Mouse (Mus musculus): ENCODE results near the gene Ccdc181.

Ccdc181 gene

DNA sequence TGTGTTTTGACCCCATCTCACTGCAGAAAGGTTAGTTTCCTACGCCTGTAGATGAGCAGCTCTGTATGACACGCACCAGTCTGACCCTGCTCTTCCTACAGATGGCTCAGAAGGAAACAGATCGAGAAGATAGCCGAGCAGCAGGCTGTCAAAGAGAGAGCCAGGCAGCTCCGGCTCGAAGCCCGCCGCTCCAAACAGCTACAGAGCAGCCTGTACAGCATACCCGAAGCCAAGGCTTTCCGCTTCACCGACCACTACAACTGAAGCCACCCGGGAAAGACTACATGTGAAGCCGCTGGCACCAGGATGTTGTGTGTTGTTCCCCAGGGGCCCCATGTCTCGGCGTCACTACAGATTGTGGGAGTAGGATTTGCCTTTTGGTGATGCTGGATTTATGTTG, 12.0 kb downstream of the Ccdc181 start:
- DNase-seq, result peak; percentile 69 to 71

DNA sequence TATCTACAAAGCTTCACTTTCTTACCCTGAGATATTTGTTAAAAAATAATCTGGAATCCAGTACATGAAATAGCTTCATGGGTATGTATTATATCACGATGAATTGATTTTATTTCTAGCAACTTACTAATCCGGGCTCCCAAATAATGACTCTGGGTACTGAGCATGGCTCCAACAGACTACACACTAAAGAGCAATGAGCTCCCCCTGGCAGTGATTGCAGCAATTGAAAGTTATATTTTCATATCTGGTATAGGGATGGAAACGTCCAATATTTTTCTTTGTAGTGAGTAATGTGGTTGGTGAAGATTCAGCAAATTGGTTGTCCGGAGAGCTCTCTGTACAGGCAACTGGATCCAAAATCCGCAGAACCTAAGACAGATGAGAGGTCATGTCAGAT, 16.7 kb downstream of the Ccdc181 start:
- DNase-seq, result no peak

DNA sequence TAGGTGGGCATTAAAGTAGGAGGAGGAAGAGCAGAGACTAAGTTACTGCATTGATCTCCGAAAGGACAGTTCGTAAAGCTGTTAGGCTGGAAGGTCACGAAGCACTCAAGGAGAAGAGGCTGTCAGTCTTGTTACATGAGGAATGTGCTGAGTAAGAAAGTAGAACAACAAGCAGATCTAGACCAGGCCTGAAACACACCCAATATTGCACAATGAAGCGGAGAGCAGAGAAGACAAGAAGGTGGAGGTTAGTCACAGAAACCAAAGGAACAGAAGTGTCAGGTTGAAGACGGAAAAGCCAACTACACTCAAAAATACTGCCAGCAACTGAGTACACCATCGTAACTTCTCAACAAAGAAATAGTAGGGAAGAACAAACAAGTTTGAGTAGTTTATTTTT, 18.7 kb downstream of the Ccdc181 start:
- no peak for DNase-seq

DNA sequence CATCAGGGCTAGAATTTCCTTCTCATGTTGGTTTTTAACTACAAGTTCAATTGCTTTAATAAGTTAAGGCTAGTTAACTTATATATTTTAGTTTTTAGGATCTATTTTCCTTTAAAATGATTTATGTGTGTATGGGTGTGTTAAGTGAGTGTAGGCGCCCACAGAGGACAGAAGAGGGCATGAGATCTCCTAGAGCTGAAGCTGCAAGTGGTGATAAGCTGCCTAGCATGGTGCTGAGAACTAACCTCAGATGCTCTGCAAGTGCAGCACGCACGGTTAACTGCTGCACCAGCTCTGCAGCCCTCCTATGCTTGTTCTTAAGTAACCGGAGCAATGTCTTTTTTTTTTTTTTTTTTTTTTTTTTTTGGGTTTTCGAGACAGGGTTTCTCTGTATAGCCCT, 21.1 kb downstream of the Ccdc181 start:
- no peak for DNase-seq

DNA sequence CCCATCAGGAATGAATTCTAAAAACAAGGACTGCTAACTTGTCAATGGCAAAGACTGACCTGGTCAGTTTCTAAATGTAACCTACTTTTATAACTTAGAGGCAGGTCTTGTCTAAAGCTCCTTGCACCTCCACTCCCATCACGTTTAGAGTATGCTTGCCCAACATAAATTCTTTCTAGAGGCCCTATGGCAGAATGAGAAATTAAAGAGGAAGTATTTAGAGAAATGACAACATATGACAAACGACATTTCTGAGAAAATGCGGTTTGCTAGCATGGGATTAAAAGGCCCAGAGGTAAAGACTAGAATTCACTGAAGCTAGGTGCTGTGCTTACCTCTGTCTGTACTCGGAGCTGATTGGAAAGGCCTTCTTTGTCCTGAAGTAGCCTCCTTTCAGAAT, 26.6 kb downstream of the Ccdc181 start:
- no peak for DNase-seq

DNA sequence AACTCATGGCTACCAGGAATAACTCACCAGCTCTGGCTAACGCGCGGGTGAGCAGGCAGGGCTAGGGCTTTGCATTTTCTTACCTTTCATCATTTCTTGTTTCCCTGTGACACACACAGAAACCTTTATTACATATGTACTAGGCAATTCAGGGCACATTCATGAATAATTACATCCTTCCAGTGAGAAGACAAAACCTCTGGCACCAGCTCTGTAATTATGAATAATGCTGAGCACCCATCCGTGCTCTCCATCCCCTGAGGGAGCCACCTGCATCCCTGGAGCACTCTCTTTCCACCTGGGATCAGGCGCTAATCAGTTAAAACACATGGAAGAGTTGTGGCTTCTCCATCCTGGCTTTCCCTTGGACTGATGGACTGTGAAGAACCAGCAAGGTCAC, 28.4 kb downstream of the Ccdc181 start, which contains the start of gene Nme7:
Gene Nme7, plus strand, starts transcription at position 301 of the 400 bp plus-strand sequence.
- DNase-seq, result no peak

DNA sequence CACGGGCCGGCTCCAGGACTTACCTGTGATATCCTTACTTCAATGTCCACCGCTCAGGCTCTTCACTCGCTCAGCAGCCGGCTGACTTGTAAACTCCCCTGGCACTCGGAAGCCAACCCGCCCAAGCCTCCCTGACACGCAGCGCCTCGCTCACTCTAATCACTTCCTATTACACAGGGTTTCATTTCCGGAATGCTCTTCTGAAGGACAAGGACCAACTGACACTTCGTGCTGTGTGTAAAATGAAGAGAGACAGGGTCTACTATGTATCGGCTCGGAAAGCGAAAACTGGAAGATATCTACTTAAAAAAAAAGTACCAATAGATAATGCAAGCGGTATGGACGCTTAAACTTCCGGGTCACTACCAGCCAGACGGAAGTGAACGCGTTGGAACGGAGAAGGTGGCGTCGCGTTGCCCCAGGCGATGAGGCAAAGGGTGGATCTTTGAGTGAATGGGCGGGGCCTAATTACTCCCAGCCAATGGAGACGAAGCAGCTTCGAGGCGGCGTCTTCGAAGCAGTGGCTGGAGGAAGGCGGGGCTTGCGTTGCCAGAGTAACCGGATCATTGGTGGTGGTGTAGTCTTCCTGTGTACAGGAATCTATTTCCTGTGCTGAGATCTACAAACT, 31.9 kb downstream of the Ccdc181 start, which contains the start of gene Blzf1:
Gene Blzf1, minus strand, starts transcription at position 366 of the 628 bp plus-strand sequence.
- peak; percentile 95 to 96 for DNase-seq

DNA sequence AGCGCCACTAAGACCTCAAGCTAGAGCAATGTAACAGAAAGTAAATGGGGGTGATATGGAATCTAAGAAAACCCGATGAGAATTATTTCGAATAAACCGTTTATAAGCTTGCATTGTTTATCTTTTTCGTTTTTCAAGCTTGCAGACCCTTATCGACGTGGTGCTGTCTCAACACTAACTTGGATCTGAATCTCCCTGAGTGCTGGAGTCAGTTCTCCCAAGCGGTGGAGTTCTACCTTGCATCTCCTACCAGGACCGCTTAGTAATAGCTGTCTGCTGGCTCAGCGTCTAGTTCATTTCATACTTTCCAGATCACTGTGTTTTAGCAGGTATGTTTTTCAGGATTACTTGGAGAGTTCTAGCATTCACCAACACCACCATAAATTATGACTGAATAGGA, 32.5 kb downstream of the Ccdc181 start:
- no peak for DNase-seq

DNA sequence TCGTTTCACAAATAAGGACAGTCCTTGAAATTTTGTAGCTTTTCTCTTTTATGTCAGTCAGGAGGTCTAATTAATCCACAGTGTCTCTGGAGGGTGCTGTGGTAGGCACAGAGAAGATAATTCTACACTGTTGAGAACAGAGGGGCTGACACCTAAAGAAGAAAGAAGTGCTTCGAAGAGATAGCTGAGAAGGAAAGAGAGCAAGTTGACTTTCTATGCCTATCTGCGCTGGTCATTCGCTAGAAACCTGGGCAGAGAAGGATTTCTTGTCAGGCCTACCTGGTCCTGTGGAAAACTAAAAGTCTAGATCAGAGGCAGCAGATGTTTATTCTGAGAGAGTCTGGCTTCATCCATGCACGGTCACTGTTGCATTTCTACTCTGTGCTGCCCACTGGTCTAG, 38.7 kb downstream of the Ccdc181 start:
- no peak for DNase-seq

DNA sequence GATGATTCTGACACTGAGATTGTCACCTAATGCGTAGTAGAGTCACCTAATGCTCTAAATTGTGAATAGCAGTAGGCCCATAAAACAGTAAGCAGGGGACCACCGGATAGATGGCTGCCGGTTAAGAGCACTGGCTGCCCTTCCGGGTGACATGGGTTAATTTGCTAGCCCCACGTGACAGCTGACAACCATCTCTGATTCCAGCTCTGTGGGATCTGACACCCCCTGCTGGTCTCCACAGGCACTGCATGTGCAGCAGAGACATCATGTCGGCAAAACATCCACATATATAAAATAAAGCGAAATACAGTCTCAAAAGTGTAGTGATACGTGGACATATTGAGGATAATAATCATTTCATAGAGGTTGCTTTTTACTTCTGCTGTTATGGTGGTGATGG, 39.9 kb downstream of the Ccdc181 start:
- DNase-seq, result peak; percentile 33 to 46

DNA sequence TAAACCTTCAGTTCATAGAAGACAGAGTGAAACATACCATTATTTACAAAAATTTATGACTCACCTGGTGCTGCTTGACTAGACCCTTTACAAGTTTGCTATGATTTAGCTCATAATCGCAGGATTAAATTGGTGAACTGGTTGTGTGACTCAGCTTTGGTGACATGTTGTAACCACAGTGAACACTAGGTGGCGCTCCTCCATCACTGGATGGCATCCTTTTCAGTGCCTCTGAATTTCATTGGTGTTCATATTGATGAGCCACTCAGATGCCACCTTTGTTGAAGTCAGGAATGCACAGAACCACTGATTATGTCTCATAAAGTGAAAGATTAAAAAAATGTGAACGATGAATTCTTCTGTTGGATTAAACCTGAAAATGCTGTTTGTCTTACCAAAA, 41.3 kb downstream of the Ccdc181 start:
- DNase-seq, result peak; percentile 77 to 87

DNA sequence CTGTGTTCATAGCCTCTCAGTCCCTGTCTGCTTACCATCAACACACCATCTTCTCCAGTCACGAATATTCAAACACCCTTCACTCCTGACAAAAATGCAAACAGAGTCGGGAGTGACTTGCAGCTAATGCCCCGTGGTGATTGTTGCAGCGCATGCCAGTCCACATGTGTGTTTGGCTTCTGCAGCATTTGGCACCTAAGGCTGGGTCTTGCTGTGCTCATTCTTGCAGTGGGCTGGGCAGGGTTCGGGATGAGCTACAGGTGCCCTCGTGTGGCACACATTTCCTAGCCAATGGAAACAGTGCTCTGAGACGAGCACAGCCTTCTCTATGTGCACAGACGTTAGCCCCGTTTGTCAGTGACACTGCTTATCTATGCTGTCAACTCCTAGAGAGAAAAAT, 41.9 kb downstream of the Ccdc181 start:
- DNase-seq, result no peak

DNA sequence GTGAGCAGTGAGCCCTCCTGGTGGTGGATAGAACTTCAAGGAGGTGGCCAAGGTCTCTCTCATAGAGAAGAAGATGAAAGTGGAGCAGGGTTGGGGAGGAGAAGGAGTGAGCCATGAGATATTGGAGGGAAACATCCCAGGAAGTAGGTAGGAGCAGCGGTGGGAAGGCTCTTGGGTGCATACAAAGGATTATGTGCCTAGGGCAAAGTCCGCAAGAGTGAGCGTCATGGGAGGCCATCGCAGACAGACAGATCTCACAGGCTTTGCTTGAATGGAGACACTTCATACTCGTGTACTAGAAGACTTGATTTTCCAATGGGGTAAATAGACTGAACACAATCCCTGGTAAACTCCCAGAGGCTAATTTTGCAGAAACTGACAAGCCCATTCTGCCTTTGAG, 43.1 kb downstream of the Ccdc181 start:
- no peak for DNase-seq

DNA sequence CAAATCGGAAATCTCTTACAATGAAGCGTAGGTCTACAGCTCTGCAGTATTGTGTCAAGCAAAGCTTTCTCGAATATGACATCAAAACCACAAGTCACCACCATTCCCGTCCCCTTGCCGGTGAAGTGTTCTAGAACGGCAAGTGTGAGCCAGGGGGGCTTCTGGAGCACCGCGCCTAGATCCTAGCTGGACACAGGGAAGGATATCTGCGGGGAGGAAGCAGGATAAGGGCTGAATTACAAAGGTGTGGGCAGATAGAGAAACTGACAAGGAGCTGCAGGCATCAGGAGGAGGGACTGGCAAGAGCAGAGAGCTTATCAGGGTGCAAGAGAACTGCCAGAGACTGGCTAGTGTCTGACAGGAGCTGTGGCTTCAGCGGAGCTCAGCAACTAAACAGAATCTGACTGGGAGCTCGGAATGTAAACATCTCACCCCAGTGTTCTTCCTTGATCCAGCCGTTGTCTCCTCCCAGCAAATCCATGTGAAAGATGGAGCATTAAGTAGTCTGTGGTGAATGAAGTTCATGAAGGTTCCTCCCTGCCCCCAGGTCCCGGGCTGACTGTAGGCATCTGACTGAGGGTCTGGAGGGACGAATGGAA, 44.3 kb downstream of the Ccdc181 start:
- DNase-seq, result no peak

DNA sequence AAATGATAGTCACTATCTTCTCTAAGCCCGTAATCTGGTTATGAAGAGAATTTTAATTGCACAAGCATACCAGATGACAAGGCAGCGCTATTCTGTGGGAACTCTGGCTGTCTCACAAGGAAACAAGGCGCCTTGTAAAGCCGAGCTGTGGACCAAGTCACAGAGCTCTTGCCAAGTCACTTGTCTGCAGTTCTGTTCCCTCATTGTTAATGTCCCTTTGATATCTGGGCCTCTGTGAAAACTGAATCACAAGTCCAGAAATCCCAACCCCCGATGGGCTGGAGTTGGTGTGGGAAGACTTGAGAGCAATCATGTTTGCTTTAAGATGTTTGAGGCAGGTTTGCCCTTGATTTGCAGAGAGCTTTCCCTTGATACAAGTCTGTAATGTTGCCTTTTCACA, 45.3 kb downstream of the Ccdc181 start:
- DNase-seq, result no peak

DNA sequence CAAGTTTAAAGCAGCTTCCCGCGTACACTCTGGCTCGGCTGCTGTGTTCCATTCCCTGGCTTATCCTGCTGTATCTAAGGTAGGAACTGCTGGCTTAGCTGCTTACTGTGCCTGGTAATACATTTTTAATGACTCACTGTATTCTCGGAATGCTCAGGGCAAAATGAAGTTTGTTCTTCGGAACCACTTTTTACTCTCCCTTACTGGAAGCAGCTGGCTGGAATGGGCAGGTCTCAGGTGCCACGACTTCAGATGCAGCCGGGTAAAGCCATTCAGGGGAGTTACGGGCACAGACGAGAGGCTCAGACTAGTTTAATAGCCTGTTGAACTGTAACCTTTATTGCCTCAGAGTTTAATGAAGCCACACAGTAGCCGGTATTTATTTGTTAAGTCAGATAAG, 46.0 kb downstream of the Ccdc181 start:
- DNase-seq, result no peak

DNA sequence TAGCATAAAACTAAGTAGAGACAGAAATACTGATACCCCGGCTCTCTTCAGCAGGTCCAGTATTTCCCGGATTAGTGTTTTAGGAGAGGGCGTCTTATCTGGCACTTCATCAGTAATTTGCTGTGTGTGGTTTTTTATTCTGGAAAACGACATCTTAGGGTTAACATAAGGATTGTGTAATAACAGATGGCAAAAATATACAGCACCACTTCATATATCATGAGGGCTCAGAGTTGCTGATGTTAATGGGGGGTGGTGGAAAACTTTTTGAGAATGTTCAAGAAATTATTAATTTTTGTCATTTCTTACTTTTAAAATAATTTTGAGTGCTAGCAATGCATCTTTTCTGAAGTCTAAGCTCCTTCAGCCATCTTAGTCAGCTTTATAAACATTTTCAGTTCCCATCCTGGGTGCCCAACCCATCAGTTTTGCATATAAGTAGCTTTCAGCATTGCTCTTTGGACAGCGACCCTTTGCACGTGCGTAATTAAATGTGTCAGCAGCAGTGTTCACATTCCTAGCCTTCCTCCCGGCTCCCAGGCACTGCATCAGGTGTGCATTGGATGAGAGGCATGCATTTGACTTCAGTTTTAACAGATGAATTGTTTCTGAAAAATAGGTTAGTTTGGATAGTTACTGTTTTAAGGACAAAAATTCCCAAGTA, 47.7 kb downstream of the Ccdc181 start:
- no peak for DNase-seq

DNA sequence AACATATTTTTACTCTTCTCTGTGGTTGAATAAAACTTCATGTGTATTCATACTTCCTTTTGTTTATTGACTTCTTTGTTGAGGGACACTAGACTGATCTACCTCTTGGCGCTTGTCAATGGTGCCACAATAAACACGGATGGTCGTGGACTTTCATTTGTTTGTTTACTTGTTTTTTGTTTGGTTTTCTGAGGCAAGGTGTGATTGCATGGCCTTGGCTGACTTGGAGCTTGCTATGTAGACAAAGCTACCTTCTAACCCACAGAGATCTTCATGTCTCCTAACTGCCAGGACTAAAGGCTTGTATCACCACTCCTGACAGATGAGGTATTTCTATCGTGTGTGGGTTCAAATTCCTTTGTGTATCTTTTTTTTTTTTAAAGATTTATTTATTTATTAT, 48.8 kb downstream of the Ccdc181 start:
- no peak for DNase-seq

DNA sequence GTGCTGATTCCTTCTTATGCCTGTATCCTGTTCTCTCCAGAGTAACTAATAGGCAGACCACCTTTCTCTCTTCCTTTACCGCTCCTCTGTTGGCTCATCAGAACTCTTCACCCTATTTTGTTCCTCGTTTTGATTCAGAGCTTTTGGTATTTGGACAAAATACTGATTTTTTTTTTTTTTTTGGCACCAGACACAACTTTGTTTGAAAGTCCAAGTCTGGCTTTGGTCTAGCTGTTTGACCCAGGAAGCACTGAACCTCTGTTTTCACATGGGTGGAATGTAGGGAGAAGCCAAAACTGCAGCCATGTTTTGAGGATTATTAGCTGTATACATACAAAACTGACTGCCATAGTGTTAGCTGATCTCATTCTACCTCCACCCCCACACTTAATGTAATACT, 49.5 kb downstream of the Ccdc181 start:
- DNase-seq, result no peak

DNA sequence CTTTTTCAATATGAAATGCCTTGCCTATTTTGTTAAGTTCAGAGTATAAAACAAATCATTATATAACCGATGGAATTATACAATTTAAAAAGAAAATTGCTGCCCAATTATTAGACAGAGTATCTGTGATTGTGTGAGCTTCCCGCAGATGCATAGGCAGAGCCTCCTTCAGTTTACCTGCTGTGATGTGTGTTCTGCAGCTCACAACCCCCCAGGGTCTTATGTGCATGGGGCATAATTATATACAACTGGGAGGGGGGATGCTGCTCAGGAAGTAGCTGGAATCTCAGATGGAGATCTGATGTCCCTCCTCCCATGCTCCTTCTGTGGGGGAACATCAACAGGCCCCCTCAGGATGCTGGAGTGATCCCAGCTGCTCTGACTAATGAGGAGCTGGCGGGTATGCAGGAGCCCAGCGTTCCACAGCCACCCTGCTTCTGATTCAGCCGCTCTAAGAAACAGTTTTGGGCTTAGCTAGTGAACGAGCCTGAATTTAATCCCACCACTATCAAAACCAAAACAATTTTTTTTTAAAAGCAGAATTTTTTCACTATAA, 51.3 kb downstream of the Ccdc181 start:
- no peak for DNase-seq

DNA sequence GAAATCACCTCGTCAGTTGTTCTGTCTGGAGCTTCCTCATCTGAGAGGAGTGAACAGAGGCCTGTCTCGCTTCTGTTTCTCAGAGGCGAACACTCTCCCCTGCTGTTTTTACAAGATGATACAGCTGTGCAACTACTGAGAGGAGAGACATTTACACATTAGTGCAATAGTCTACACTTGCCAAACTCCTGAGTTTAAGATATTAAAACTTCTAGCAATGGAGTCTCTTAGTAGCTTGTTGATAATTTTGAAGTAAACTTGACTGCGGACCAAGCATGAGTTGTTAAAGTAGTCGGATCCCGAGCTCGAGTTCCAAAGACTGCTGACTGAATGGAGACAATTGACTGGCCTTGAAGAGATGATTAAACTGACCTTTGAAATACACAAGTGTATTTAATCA, 52.4 kb downstream of the Ccdc181 start:
- no peak for DNase-seq

DNA sequence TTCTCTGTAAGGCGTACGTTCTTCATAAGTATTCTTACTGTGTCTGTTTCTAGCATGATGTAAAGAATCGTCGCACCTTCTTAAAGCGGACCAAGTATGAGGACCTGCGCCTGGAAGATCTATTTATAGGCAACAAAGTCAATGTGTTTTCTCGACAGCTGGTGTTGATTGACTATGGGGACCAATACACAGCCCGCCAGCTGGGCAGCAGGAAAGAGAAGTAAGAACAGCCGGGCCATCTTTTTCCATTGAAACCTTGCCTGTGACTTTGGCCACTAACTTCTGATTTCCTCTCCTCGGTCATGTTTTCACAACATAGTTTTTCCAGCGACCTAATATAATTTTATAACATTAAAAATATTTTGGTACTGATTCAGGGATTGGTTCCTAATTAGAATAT, 57.2 kb downstream of the Ccdc181 start:
- no peak for DNase-seq

DNA sequence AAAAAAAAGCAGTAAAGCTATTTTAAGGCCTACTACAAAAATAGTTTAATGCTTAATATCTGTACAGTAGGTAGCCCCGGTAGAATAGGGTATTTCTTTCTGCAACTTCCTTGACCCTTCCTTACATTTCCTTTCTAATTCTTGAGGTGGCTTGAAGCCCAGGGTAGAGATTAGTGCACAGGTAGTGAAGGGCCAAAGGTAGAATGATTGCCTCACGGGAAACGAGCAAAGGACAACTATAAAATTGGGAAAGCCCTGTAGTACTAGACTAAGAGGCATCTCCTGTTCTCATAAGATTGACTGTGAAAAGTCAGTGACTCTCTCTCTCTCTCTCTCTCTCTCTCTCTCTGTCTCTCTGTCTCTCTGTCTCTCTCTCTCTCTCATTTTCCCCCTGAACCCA, 60.0 kb downstream of the Ccdc181 start:
- DNase-seq, result no peak

DNA sequence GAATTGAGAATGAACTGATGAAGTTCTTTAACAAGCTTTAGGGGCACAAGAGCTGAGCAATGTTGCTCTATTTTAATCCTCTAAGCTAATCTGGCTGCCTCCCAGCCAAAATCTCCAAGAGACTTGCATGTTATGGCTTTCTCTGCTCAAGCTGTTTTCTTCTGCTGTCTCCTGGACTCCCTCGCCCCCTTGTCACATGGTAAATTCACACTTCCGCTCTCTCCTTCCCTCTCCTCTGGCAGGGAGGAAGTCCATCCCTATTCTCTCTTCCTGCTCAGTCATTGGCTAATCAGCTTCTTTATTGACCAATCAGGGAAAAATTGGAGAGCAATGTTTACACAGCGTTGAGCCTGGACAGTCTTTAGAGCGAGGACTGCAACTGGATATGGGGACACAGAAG, 60.5 kb downstream of the Ccdc181 start:
- DNase-seq, result no peak
